Mouse (Mus musculus) CD4-positive, CD25-positive, alpha-beta regulatory T cell, adult 4 months (primary cell): ENCODE data around the gene Lrp1. TPM values are rescaled to one million over a fixed set of nuclear protein-coding genes. Genes with fewer than 3 reads are reported as not detected.

Experiments used
- ATAC-seq: one replicate; pipeline ENCODE4 v1.8.0; 2017
- polyA plus RNA-seq, 2 experiments: library from polyadenylated mRNA; unstranded; fragments of 100-300 nt; shearing (Covaris generic); gene quantifications; one replicate each; pipeline ENCODE4 v1.2.1; 2017

Lrp1 gene
- polyA plus RNA-seq, 2 experiments from 2014 or later: 0.30 to 0.96 TPM

DNA sequence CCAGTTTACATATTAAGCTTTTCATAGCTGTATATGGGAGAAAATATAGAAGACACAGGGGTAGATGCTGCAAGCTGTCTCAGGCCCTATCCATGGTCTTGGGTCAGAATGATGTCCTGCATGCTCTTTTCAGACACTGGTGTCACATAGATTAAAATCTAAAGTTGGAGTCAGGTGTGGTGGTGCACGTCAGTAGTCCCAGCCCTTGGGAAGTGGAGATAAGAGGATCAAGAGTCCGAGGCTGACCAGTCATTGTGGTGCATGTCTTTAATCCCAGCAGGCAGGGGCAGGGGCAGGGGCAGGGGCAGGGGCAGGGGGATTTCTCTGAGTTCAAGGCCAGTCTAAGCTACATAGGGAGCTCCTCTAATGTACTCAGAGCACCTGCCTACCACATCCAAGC is 24.8 kb upstream of the Lrp1 start:
- ATAC-seq: no peak

DNA sequence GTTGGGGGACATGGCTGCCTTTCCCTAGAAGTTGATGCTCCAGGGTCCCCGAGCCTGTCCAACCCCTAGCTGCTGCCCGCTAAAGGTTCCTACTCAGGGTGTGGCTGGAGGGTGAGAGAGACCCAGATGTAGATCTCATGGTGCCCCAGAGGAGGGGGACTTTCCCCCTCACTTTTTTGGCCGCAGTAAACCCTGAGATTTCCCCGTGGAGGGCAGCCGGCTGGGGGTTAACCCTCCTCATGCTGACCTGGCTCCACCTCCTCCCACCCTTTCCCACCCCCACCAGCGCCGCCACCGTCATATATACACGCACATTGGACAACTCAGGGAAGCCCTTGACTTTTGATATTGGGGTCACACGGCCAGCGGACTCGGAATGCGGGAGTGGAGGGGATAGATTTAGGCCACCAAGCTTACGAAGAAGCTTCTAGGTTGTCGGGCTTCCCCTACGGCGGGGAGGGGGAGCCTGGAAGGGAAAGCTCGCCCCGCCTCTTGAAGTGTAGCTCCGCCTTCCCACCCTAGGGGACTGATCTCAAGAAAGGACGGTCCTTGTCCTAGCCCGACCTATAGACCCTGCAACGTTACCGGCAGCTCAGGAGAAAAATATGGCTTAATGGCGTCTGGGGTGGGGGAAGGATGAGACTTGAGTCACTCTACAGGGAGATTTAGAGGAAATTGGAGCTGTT is 22.7 kb upstream of the Lrp1 start:
- ATAC-seq: peak; percentile 58

DNA sequence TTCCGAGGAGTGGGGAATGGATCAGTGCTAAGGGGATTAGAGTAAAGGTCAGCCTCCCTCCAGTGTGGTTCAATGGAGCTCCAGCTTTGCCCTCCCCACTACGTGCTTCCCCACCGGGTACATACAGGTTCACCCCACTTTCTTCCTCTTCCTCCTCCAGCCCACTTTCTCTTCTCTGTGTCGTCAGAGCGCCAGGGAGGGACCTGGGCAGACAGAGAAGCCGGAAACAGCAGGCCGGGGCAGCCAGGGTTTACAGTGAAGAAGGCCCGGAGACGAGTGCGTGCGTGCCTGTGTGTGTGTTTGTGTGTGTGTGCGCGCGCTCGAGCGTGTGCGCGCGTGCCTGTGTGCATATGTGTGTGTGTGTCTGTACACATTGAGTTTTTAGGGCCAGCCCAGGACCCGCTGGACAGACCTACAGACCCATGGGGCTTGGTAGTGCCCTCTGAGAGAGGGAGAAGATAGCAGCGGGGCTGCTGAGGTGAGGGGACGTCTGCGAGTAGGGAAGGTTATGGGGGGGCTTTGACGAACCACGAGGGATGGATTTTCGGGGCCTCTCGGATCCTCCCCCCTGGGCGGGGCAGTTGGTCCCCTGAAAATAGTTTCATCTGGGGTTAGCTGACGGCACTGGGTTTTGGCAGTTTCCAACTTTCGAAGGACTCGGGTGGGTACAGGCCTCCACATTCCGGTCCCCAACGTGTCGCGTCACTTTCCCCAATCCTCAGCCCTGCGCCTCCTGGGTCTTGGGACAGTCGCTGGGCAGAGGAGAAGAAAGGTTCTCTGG is 22.0 kb upstream of the Lrp1 start, which contains the start of gene Stat6:
Stat6 (plus strand) TSS at position 215 of the 781 bp plus-strand sequence.
- peak; percentile 84 for ATAC-seq

DNA sequence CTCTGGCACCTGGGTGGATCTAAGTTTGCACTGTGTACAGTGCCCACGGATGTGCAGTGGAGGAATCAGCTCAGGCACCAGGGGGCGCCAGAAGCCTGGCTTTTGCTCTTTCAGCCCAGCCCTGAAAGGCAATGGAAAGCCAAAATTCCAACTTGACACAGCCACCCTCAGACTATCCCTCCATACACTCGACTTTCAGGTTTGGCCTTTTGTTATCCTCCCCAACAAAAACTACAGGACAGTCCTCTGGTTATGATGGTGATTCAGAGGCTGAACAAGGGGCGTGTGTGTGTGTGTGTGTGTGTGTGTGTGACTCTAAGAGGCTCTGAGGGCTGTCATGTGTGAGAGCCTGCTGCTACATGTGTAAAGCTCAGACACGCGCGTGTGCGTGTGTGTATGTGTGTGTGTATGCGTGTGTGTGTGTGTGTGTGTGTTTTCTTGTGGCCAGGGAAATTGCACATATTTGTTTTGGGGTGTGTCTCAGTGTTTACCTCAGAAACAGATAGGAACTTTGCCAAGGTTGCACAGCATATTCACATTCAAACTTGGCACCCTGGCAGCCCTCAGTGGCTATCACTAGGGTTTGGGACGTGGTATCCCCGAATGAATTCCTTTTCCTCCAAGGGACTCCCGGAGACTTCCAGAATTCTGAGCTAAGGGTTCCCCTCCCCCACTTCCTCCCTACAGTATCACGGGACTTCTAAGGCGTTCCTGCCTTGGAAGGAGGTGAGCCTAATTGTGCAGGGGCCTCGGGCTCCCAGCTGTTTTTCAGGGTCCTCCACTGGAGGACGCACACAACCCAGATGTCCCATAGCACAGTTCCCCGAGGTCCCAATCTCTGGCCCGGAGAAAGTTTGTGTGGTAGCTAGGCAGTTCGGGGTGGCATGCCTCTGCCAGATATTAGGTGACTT is 21.2 kb upstream of the Lrp1 start:
- peak; percentile 44 for ATAC-seq

DNA sequence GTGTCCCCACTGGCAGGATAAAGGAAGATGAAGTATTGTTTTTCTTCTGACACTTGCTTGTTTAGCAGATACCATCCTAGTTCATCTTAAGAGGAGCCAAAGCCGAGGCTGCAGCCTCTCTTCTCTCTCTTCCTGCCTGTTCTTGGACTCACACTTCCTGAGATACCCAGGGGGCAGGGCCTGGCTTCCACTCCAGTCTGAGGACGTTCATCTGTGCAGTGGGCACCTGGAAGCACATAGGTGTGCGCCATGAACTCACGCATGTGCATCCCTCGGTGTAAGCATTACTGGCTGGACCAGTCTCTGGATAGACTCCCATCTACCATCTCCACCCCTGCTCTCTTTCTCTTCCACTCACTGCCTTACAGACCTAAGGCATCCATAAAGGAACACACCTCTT is 19.5 kb upstream of the Lrp1 start:
- no peak for ATAC-seq

DNA sequence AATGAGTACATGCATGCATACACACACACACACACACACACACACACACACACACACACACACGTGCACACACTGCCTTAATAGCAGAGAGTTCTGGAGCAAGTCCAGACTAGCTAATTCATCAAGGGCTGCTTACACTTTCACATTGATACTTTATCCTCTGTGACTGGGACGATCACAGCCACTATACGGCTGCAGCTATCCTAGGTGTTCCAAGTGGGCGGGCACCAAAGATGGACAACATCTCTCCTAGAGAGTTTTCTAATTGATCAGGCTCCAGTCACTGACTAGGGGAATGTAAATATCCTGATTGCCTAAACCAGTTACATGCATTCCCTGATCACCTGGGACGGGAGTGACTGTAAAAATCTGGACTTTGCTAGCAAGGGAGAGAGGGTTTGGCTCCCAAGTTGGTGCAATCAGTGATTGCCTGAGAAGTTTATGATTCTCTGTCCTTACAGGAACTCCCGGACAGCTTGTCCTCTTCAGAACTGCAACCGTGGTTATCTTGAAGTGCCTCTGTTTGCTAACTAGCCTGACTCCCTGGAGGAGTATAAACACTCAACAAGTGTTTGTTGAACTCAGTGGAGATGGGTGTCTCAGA is 11.8 kb upstream of the Lrp1 start:
- no peak for ATAC-seq

- no peak for ATAC-seq
Measured at GRCm38 (mm10) chr10:127631261-127632214, 10.6 kb upstream of the Lrp1 start.

- no peak for ATAC-seq
Measured at GRCm38 (mm10) chr10:127626433-127626832, 5.5 kb upstream of the Lrp1 start.

GRCm38 (mm10) chr10:127623439-127624216 is 2.7 kb upstream of the Lrp1 start:
- ATAC-seq: no peak

- no peak for ATAC-seq
Measured at GRCm38 (mm10) chr10:127622661-127623060, 1.7 kb upstream of the Lrp1 start.

GRCm38 (mm10) chr10:127622057-127622392 is 1.1 kb upstream of the Lrp1 start:
- ATAC-seq: no peak

DNA sequence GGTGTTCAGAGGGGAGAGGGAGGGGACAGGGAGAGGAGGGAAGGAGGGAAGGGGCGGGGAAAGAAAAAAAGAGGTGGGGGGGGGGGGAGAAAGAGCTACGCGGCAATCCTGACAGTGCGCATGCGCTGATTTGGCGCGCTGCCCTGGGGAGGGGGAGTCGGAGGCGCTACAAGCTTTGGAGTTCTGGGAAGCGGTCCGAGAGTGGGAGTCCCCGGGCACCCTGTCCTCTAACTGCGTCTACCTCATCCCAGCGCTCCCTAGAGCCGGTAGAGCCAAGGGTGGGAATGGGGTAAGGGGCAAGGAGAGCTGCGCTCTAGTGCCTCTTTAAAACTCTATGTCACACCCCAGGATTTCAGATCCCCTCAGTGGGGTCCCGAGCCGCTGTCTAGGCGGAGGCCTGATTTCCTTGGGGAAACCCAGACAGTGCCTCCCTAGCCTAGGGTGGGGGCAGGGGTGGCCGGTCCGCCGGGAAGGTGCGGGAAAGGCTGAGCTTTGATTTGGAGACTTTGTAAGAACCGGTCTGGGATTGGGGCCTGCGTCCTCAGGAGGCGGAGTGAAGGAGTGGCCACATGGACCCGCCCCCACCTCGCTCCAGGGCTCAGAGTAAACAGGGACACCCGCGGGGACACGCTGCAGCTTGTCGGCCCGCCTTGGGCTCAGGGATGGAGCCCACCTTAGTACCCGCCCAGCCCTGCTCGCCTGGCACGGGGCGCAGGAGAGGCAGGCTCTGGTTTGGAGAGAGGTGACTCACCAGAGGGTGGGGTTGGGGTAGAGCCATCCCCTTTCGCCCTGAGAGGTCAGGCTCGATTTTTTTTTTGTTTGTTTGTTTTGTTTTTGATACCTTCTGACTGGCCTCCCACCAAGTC is 476 bp upstream of the Lrp1 start:
- peak; percentile 37 for ATAC-seq

DNA sequence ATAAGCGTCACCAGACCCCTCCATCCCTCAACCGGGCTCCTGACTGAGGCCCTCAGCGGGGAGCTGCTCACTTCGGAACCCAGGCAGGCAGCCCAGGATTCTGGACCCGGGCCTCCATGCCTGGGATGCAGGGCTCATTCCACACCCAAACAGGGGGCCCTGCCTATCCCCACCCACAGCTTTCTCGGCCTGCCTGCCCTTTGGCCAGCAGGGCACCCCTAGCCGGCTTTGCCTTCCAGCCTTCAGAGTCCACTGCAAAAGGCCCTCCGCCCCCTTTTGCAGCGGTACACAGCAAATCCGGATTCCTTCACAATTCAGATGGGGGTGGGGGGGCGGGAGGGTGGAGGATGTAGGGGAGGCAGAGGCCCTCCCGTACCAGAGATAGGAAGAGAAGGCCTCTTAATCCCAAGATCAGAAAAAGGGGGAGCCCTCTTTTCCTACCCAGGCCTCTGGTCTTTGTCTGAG is 975 bp downstream of the Lrp1 start:
- no peak for ATAC-seq

DNA sequence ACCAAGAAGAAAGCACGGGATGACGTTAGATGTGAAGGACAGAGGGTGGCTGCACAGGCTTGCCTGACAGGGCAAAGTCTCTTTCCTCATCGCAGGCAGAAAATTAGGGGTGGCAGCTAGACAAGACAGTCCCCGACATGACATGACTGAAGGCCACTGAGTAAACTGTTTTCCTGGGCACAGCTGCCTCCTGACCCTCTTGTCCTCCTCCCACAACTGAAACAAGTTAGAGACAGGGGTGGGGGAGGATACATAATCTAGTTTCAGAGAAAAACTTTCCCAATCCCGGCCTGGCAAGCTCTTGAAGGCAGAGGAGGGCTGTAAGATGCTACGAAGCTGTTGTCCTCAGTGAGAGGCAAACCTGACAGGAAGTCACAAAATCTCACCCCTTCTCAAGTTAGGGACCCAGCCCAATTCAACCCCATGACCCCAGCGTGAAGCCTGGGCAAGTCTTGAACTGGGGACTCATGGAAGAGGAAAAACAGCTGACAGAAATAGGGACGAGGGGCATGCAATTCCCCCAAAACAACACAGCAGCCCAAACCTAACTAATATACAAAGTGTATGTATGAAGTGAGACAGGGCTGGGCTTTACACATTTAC is 1.7 kb downstream of the Lrp1 start:
- ATAC-seq: no peak

- no peak for ATAC-seq
Measured at GRCm38 (mm10) chr10:127618173-127618572, 2.8 kb downstream of the Lrp1 start.

DNA sequence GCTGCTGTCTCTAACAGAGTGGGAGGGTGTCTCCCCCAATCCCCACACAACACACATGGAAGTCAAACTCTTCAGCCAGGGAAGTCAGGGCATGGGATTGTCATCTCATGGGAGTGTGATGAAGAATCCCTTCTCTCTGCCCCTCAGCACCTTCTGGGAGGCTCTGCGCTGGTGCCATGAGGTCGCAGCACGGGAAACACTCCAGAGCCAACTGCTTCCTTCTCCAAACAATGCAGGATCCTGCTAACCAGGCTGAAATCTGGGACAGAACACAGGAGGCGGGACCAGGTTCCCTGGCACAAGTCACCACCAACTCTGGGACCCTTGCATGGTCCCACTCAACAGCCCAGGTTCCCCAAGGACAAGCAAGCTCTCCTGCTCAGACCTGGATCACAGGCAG is 3.7 kb downstream of the Lrp1 start:
- ATAC-seq: no peak

DNA sequence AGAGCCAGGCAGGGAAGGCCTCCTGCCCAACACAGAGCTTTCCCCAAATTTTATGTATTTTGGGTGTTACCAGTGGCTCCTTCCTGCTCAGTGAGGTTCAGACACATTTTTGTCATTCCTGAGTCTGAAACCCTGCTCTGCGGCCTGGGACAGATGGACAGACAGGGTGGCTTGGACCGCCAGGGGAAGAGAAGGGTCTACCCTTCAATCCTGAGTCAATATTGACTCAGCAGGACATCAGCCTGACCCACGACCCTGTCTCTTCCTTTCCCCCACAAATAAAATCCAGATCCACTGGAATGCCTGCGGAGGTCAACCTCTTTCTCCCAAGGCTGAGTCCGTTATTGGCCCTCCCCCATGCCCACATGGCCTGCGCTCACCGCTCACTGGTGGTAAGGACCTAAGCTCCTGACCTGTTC is 4.7 kb downstream of the Lrp1 start:
- ATAC-seq: no peak

DNA sequence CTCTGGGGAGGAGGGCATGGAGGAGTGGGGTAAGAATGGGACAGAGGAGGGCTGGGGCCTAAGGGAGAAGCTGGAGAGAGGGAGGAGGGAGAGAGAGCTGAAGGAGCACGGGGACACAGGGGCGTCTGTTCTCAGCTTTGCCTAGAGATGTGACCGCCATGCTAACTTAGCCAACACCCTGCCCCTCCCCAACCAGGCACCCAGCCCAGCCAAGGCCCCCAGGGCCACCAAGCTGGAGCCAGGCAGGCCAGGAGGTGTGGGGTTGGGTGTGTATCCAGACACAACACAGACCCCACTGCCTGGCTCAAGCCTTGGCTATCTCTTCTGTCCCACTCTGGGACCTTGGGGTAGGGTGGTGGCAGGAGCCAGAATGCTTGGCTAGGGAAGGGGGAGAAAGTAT is 5.4 kb downstream of the Lrp1 start:
- no peak for ATAC-seq

DNA sequence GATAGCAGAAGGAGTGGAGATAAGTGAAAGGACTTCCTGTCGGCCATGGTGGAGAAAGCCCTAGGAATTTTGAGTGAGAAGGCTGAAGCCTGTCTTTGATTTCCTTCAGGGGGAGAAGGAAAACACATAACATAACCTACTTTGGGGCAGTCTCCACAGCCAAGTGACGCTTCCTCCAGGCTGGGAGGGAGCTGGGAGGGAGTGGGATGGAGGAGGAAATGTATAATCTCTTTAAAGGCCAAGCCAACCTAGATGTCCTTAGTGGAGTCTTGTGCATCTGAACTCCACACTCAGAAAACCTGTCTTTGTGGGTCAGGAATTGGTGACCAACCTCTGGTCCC is 5.9 kb downstream of the Lrp1 start:
- ATAC-seq: no peak
